Mouse (Mus musculus): ENCODE measurements around the gene Rasal3.

Rasal3 gene

DNA sequence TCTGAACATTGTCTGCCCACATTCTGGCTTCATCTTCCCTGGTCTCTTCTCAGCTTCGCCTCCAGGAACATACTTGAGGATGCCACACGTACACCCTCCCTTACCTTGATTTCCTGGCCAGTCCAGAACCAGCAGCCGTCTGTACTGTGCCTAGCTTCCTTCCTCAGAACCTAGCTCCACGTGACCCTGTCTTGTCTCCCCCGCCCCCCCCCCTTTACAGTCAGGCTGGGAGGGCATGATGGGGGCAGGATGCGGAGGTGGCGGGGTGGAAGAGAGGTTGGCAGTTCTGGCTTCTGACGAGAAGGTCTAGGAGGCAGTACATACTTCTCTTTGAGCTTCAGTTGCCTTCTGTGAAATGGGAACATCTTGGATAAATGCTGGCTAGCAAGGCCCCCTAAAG lies at the start of gene Rasal3:
Gene Rasal3, minus strand, starts transcription at position 167 of the 400 bp plus-strand sequence.
- in situ Hi-C loops (cut with MboI; ENCODE audit: low pct_unique_long_range_greater_than_20kb in 1 of 2, low sequenced_read_pairs in 2 of 2, unreplicated experiment in 1 of 2) = no loop called here

DNA sequence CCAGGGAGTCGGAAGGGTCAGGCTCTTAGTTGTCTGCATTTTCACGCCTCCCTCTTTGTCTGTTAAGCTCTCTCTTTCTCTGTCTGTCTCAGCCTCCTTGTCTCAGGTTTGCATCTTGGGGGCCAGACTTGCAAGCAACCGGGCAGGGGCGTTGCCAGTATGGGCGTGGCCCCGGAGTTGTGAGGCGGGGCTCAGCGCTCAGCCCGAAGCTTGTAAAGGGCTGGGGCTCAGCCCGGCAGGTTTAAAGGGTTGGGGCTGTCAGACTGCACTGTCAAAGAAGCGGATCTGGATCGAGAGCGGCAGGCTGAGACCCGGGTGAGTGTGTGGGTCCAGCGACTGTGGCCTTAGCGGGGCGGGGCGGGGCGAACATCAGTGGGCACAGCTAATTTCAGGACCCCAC lies 49.1 kb upstream of the Rasal3 start, which contains the start of gene Cyp4f39:
Gene Cyp4f39, plus strand, starts transcription at position 242 of the 400 bp plus-strand sequence.
- in situ Hi-C loops (cut with MboI; ENCODE audit: low pct_unique_long_range_greater_than_20kb in 1 of 2, low sequenced_read_pairs in 2 of 2, unreplicated experiment in 1 of 2) = no loop called here

DNA sequence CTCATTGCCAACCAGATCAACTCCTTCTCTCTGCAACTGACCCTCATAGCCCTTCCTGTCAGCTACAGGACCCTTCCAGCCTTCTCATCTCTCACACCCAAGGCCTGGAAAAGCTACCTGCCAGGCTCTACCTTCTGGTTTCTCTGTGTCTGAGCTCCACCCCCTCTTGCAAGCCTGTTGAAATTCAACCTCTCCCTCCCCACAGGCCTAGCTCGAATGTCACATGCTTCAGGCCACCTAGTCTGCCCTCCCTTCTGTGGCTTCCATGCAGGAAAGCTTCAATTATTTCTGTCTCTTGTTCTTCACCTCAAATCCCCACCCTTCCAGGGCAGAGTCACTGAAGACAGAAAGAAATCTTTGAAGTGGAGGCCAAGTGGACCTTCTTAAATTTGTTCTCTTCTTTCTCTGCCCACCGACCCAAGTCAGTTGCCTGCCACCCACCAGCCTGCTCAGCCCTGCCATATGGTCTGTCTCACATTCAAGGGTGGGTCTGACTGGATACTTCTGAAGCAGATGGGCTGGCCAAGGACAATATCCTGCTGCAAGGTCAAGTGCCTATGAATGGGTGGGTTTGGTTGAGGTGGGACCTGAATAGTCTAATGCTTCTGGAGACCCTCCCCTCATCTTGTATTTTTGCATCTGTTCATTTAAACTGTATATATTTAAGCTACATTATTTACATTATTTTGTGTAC lies 47.6 kb upstream of the Rasal3 start:
- in situ Hi-C loops (cut with MboI; ENCODE audit: low pct_unique_long_range_greater_than_20kb in 1 of 2, low sequenced_read_pairs in 2 of 2, unreplicated experiment in 1 of 2) = no loop called here

DNA sequence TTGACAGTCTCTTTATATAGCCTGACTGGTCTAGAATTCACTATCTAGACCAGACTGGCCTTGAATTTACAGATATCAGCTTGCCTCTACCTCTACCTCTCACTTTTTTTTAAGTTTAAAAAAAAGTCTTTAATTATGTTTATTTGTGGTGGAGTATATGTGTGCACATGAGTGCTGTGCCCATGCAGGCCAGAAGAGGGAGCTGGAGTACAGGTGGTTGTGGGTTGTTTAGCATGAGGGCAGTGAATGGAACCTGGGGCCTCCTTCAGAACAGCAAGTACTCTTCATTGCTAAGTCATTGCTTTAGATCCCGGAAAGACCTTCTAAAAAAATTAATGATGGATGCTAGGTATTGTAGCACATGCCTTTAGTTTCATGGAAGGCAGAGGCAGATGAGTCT lies 45.7 kb upstream of the Rasal3 start:
- in situ Hi-C loops (cut with MboI; ENCODE audit: low pct_unique_long_range_greater_than_20kb in 1 of 2, low sequenced_read_pairs in 2 of 2, unreplicated experiment in 1 of 2) = loop anchor here in 1 of 2 experiments (10.0 kb wide), 1 partner anchor 46 kb away; no protein-coding TSS in a partner anchor

DNA sequence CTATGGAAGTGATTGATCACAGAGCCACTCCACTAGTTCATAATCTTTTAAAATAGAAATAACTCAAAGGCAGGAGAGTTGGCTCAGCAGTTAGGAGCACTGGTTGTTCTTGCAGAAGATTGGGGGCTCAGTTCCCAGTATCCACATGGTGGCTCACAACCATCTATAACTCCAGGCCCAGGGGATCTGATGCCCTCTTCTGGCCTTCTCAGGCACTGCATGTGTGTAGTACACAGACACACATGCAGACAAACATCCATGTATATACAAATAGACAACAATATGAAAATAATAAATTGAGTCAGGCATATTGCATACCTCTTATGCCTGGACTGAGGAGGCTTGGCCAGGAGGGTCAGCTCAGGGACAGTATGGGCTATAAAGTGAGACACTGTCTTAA lies 43.8 kb upstream of the Rasal3 start:
- in situ Hi-C loops (cut with MboI; ENCODE audit: low pct_unique_long_range_greater_than_20kb in 1 of 2, low sequenced_read_pairs in 2 of 2, unreplicated experiment in 1 of 2) = loop anchor here in 1 of 2 experiments (10.0 kb wide), 1 partner anchor 48 kb away; no protein-coding TSS in a partner anchor

DNA sequence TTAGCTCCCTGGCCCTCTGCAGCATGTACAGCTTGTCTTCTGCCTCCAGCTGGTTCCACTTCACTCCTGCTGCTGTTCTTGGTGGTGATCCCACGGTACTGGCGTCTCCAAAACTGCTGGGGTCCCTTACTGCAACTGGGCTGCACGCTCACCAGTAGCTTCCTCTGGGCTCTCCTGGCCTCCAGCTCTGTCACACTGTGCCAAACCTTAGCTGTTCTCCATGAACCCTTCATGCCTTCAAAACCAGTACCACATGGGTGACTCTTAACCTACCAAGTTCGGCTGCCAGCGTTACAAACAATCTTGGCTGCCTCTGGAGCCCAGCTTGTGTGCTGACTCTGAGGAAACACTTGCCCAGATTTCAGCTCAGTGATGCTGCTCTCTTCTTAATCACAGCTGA lies 41.6 kb upstream of the Rasal3 start:
- in situ Hi-C loops (cut with MboI; ENCODE audit: low pct_unique_long_range_greater_than_20kb in 1 of 2, low sequenced_read_pairs in 2 of 2, unreplicated experiment in 1 of 2) = loop anchor here in 1 of 2 experiments (10.0 kb wide), 1 partner anchor 50 kb away; no protein-coding TSS in a partner anchor

DNA sequence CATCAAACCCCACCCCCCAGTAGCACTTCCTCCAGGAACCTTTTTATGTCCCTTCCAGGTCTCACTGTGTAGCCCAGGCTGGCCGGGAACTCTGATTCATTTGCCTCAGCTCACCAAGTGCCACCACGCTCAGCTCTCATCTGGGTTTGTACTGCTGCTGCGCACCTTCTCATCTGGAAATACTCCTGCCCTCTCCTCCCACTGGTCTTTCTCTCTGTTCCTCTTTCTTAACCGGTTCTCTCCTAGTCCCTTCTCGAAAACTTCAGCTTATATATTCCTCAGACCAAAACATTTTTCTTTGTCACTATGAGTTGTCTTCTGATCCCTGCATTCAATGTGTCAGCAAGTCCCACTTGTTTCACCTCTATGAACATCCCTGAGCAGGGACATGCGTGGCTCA lies 39.9 kb upstream of the Rasal3 start:
- in situ Hi-C loops (cut with MboI; ENCODE audit: low pct_unique_long_range_greater_than_20kb in 1 of 2, low sequenced_read_pairs in 2 of 2, unreplicated experiment in 1 of 2) = loop anchor here in 1 of 2 experiments (10.0 kb wide), 1 partner anchor 52 kb away; no protein-coding TSS in a partner anchor

DNA sequence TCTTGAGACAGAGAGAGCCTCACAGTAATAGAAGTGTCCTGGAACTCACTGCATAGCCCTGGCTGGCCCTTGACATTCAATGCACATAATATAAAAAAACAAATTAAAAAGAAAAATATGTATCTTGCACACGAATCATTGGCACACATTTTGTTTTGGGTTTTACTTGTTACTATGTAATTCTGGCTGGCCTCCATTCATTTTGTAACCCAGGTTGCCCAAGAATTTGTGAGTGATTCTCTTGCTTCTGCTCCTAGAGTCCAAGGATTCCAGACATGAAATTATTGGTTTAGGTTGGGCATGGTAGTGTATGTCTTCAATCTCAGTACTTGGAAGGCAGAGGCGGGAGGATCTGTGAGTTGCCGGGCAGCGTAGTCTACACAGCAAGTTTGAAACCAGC lies 33.7 kb upstream of the Rasal3 start:
- in situ Hi-C loops (cut with MboI; ENCODE audit: low pct_unique_long_range_greater_than_20kb in 1 of 2, low sequenced_read_pairs in 2 of 2, unreplicated experiment in 1 of 2) = no loop called here

DNA sequence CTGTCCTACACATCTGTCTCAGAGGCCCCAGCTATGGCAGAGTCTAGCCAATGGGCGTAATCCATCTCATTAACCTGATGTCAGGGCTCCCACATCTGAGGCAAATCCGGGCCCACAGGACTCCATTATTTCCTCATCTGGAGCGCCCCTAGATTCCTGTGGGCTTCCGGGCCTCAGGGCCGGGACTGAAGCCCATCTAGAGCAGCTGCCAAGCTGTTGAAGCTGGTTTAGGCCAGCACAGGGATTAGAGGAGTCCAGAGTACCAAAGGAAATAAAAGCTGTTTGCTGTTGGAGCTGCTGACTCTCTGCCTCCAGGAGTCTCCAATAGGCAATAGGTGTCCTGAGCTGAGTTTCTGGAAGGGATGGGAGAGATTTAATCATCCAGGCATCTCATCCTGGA lies 31.8 kb upstream of the Rasal3 start:
- in situ Hi-C loops (cut with MboI; ENCODE audit: low pct_unique_long_range_greater_than_20kb in 1 of 2, low sequenced_read_pairs in 2 of 2, unreplicated experiment in 1 of 2) = no loop called here

DNA sequence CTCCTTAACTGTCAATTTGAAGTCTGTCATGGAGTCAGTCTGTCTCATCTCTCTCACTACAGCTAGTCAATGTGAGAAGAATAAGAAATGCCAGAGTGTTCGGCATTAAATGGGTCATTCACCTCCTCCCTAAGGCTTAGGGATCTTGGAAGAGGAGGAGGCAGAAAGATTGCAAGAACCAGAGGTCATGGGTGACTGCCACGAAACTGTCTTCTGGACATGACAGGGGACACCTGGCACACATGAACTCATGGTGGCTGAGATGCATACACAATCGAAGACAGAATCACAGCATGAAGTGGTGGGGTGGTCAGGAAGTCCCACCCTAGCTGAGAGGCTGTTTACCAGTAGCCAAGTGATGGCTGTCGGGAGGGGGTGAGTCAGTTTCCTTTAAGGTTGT lies 30.9 kb upstream of the Rasal3 start:
- in situ Hi-C loops (cut with MboI; ENCODE audit: low pct_unique_long_range_greater_than_20kb in 1 of 2, low sequenced_read_pairs in 2 of 2, unreplicated experiment in 1 of 2) = no loop called here

DNA sequence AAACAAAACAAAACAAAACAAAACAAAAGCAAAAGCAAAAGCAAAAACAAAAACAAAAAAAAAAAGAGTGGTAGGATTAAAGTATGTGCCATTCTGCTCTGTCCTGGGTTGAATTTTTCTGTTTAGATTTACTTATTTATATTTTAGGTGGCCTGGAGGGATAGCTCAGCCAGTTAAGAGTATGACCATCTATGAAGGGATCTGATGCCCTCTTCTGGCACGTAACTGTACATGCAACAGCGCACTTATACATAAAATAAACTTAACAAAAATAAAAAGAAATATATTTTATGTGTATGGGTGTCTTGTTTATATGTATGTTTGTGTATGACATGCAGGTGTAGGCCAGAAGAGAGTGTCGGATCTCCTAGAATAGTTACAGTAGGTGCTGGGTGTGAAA lies 28.6 kb upstream of the Rasal3 start:
- in situ Hi-C loops (cut with MboI; ENCODE audit: low pct_unique_long_range_greater_than_20kb in 1 of 2, low sequenced_read_pairs in 2 of 2, unreplicated experiment in 1 of 2) = no loop called here

DNA sequence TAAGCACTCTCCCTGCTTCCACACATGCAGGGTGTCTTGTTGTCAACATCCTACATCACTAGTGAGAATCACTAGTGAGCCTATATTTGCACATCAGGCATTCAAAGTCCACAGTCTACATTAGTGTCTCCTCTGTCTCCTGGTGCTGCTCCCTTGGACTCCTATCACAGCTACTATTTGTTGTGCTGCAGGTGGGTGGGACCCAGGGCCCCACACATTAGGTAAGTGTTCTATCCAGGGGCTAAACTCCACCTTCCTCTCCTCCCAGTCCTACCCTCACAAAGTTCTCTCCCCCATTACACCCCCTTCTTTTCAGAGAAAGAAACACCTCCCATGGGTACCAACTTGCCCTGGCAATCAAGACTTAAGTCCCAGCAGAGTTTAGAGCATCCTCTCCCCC lies 23.2 kb upstream of the Rasal3 start:
- in situ Hi-C loops (cut with MboI; ENCODE audit: low pct_unique_long_range_greater_than_20kb in 1 of 2, low sequenced_read_pairs in 2 of 2, unreplicated experiment in 1 of 2) = no loop called here

DNA sequence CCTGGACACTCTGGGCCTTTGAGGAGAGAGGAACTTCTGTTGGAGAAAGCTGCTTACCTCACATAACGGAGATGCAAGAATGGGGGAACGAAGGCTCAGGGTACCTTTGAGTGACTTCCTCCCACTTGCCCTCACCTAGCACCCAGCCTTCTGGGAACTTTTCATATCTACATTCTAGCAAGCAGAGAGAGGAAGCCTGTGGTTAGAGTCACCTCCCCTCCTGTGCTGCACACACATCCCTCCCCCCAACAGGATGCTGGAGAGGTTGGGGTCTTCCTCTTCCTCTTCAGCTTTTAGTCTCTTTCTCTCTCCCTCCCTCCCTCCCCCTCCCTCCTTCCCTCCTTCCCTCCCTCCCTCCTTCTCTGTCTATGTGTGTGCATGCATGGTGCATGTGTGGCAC lies 20.7 kb upstream of the Rasal3 start, which contains the start of gene Pglyrp2:
Gene Pglyrp2, minus strand, starts transcription at position 134 of the 400 bp plus-strand sequence.
- in situ Hi-C loops (cut with MboI; ENCODE audit: low pct_unique_long_range_greater_than_20kb in 1 of 2, low sequenced_read_pairs in 2 of 2, unreplicated experiment in 1 of 2) = no loop called here

DNA sequence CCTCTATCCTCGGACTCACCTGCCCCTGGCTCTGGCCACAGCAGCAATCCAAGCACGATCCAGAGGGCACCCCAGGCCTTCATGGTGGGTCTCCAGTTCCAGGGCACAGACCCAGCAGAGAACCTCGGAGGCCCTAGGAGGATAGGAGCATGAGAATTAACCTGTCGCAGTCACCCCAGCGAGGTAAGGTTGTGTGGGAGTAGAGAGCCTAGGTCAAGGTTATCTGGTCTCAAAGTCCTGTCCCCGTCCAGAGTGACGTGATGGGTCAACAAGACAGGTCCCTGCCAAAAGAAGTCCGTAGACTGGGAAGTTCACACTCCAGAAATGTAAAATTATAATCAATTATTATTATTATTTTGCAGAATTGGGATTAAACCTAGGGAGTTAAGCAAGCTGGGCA lies 17.4 kb upstream of the Rasal3 start:
- in situ Hi-C loops (cut with MboI; ENCODE audit: low pct_unique_long_range_greater_than_20kb in 1 of 2, low sequenced_read_pairs in 2 of 2, unreplicated experiment in 1 of 2) = no loop called here

DNA sequence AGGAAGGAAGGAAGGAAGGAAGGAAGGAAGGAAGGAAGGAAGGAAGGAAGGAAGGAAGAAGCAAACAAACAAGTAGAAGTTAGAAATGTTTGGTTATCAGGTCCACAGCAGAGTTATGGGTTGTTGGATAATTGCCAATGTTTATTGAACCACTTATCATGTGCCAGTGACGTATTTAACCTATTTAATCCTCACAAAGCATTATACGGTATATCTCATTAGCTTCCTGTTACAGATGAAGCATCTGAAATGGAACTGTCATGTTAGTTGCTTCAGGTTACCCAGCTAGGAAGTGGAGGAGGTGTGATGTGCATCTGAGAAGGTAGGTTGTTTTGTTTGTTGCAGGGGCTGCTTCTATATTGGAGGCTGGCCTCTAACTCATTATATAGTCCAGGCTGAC lies 16.6 kb upstream of the Rasal3 start:
- in situ Hi-C loops (cut with MboI; ENCODE audit: low pct_unique_long_range_greater_than_20kb in 1 of 2, low sequenced_read_pairs in 2 of 2, unreplicated experiment in 1 of 2) = no loop called here

DNA sequence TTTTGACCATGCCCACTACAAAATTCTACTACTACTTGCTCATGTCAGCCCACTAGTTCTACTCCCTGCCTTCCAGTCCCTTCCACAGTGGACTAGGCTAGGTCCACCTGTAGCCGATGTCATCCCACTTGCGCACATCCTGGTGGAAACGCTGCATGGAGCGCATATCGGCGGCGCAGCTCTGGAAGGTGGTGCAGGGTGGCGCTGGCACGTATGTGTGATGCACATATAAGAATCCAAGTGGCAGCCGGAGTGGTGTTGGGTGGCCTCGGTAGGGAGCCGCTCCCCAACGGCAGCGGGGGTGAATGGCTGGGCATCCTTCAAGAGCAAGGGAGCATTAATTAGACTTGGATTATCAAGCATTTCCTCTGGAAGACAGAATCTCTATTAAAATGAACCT lies 13.4 kb upstream of the Rasal3 start:
- in situ Hi-C loops (cut with MboI; ENCODE audit: low pct_unique_long_range_greater_than_20kb in 1 of 2, low sequenced_read_pairs in 2 of 2, unreplicated experiment in 1 of 2) = no loop called here

DNA sequence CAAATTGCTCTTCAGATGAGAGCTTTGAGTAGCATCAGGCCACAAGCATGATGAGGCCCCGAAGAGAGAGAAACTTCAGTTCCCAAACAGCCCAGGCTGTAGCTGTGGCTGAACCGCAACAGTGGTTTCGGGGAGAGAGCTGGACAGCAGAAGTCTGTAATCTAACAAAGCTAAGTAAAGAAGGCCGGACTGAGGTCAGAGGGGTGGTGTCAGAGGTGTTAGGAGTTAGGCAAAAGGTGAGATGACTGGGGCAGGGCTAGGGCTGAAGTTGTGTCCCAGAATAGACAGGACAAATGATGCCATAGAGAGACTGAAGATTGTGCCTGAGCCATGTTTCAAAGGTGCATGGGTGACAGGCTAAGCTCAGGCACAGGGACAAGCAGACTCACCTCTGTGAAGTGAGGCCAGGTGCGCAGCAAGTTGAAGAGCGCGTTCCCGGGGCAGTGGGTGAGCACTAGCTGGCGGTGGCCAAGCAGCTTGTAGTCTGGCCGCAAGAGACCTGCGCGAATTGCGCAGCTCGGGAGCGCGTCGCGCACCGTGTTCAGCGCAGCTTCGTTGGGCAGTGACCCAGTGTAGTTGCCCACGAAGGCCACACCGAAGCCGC lies 12.1 kb upstream of the Rasal3 start:
- in situ Hi-C loops (cut with MboI; ENCODE audit: low pct_unique_long_range_greater_than_20kb in 1 of 2, low sequenced_read_pairs in 2 of 2, unreplicated experiment in 1 of 2) = no loop called here

DNA sequence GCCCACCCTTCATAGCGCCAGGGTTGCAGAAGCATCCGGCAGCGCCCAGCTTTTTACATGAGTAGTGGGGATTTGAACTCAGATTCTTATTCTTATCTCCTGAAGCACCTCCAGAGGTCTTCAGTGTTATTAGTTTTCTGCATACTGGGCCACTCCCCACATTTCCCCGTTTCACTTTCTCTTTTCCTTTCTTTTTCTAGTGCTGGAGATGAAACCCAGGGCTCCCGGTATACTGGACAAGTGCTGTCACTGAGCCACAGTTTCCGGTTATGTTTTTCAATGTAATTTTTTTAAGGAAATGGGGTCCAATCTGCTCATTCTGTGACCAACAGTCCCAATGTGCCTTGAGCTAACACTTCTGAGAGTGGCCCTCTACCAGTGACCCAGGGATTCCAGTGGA lies 8.5 kb upstream of the Rasal3 start:
- in situ Hi-C loops (cut with MboI; ENCODE audit: low pct_unique_long_range_greater_than_20kb in 1 of 2, low sequenced_read_pairs in 2 of 2, unreplicated experiment in 1 of 2) = no loop called here

DNA sequence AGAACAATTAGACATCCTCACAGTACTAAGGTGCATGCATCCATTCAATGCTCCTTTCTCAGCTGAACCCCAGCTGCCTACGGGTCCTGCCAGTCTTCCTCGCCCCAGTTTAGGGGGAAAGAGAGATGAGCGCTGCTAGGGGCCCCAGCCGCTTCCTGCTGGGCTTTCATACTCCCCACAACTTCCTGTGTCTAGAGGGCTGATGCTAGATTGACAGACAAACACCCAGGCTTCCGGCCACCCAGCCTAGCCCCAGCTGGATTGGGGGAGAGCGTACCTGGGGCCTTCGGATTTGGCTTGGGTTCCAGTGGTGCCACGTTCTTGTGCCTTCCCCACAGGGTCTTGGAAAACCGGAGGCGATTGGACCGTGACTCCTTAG lies 615 bp downstream of the Rasal3 start:
- in situ Hi-C loops (cut with MboI; ENCODE audit: low pct_unique_long_range_greater_than_20kb in 1 of 2, low sequenced_read_pairs in 2 of 2, unreplicated experiment in 1 of 2) = no loop called here

Measured in mouse embryonic stem cell (cell line).